Comparison of ENCODE assay signal across 21 mouse cellular contexts in genomic region chr7:79831145-79831544, GRCm38 (mm10). TPM values are rescaled to one million over a fixed set of nuclear protein-coding genes. Genes with fewer than 3 reads are reported as not detected.
A peak's percentile ranks its signal among the peaks of the same experiment; 100 is the strongest.
DNase-seq lines count a peak whose midpoint lies in the region; ATAC-seq and TF ChIP-seq lines count a peak whose summit lies in the region.
"Had no signal": no experiment of that assay in that cellular context is flagged by ENCODE, and none has a peak within 500 bp of the region (broad histone marks: within the 10 kb centered on the region; RNA-seq: fewer than 3 reads in every experiment).

No protein-coding gene starts in this region.

- no peak overlapping the region for H3K4me2 ChIP-seq in heart, embryonic 13.5 days
- H3K4me2 ChIP-seq in lung, embryonic 16.5 days (ENCODE audit: low read depth, low read length): no peak overlapping the region
- H3K4me2 ChIP-seq in stomach, postnatal 0 days (replicated peaks; ENCODE audit: low read depth): no peak overlapping the region
- H3K4me2 ChIP-seq in midbrain, embryonic 14.5 days (ENCODE audit: low read length): no peak overlapping the region
- H3K4me2 ChIP-seq: embryonic facial prominence, embryonic 12.5 days; forebrain, embryonic 12.5 days; hindbrain, embryonic 12.5 days; liver, embryonic 12.5 days had no signal

- peaks cover 9% of the 10 kb centered on the region for H3K36me3 ChIP-seq in heart, embryonic 13.5 days
- no peaks in the 10 kb centered on the region for H3K36me3 ChIP-seq in lung, embryonic 16.5 days (ENCODE audit: control insufficient read depth, insufficient read depth, low read length)
- no peaks in the 10 kb centered on the region for H3K36me3 ChIP-seq in stomach, postnatal 0 days (ENCODE audit: control insufficient read depth, insufficient read depth, low read length)
- no peaks in the 10 kb centered on the region for H3K36me3 ChIP-seq in midbrain, embryonic 14.5 days (ENCODE audit: control insufficient read depth, insufficient read depth, low read length)
- H3K36me3 ChIP-seq: forebrain, embryonic 12.5 days; G1E; hindbrain, embryonic 12.5 days had no signal

- TF ChIP-seq CTCF in lung, adult 2 months (IDR thresholded peaks at IDR 0.05; ENCODE audit: insufficient read depth, low read length): no peak
- TF ChIP-seq CTCF in stomach, postnatal 0 days (IDR thresholded peaks at IDR 0.05; ENCODE audit: low read depth): no peak

- no peaks in the 10 kb centered on the region for H3K27me3 ChIP-seq in heart, embryonic 13.5 days (replicated peaks)
- H3K27me3 ChIP-seq in lung, embryonic 16.5 days (ENCODE audit: control insufficient read depth, insufficient read depth, low read depth, low read length): no peaks in the 10 kb centered on the region
- H3K27me3 ChIP-seq in stomach, postnatal 0 days (ENCODE audit: control insufficient read depth, insufficient read depth, low read length): no peaks in the 10 kb centered on the region
- no peaks in the 10 kb centered on the region for H3K27me3 ChIP-seq in midbrain, embryonic 14.5 days (ENCODE audit: control insufficient read depth, insufficient read depth, low read length)
- H3K27me3 ChIP-seq: embryonic facial prominence, embryonic 12.5 days; forebrain, embryonic 12.5 days; hindbrain, embryonic 12.5 days; liver, embryonic 12.5 days had no signal

- ATAC-seq in heart, embryonic 13.5 days (ENCODE audit: extremely low read depth, insufficient number of reproducible peaks, low FRiP score, low TSS enrichment): no peak
- peak; percentile 45; the same call in 1 of the 2 replicates for ATAC-seq in lung, embryonic 16.5 days (ENCODE audit: low read depth)
- ATAC-seq in stomach, postnatal 0 days (ENCODE audit: low FRiP score, low TSS enrichment): no peak
- ATAC-seq in midbrain, embryonic 14.5 days (ENCODE audit: low FRiP score, low TSS enrichment): no peak
- ATAC-seq: intestine, embryonic 16.5 days; liver, embryonic 12.5 days had no signal

- H3K9ac ChIP-seq in heart, embryonic 13.5 days: no peak overlapping the region
- H3K9ac ChIP-seq in lung, embryonic 16.5 days (ENCODE audit: low read length): no peak overlapping the region
- no peak overlapping the region for H3K9ac ChIP-seq in stomach, postnatal 0 days (ENCODE audit: low read length)
- H3K9ac ChIP-seq in midbrain, embryonic 14.5 days (replicated peaks; ENCODE audit: low read length): no peak overlapping the region
- H3K9ac ChIP-seq: embryonic facial prominence, embryonic 12.5 days; forebrain, embryonic 12.5 days; hindbrain, embryonic 12.5 days; liver, embryonic 12.5 days had no signal

- no peak overlapping the region for H3K4me3 ChIP-seq in heart, embryonic 13.5 days
- no peak overlapping the region for H3K4me3 ChIP-seq in lung, adult 2 months (replicated peaks; ENCODE audit: extremely low read depth, low read depth, low read length)
- H3K4me3 ChIP-seq in lung, embryonic 16.5 days (ENCODE audit: low read length): no peak overlapping the region
- H3K4me3 ChIP-seq in stomach, postnatal 0 days (ENCODE audit: low read depth, low read length): no peak overlapping the region
- H3K4me3 ChIP-seq in midbrain, embryonic 14.5 days (replicated peaks; ENCODE audit: low read depth, low read length): no peak overlapping the region
- H3K4me3 ChIP-seq: embryonic facial prominence, embryonic 12.5 days; forebrain, embryonic 12.5 days; hindbrain, embryonic 12.5 days; liver, embryonic 12.5 days had no signal

- DNase-seq in heart, adult 8-10 months (ENCODE audit: low spot score): no peak
- peak; percentile 68 to 82 for DNase-seq in lung, adult 18-20 months
- DNase-seq in lung, adult 2 months: no peak
- DNase-seq in stomach, postnatal 0 days (ENCODE audit: low spot score): peak; percentile 20
- no peak for DNase-seq in urinary bladder, postnatal 14 days (ENCODE audit: low spot score)
- no peak for DNase-seq in midbrain, embryonic 14.5 days
- DNase-seq: adrenal gland, postnatal 10 days; cerebellum, postnatal 10 days; layer of hippocampus, adult 9-11 months; right cerebral cortex, postnatal 14 days had no signal

- WGBS in heart, embryonic 13.5 days: 71% methylated on average over 6 of the region's 6 CpGs
- WGBS in lung, adult 2 months: 50% methylated on average over 6 of the region's 6 CpGs
- 51% methylated on average over 6 of the region's 6 CpGs for WGBS in lung, embryonic 16.5 days
- WGBS in stomach, postnatal 0 days: 46% methylated on average over 6 of the region's 6 CpGs
- 81% methylated on average over 6 of the region's 6 CpGs for WGBS in midbrain, embryonic 14.5 days

- H3K27ac ChIP-seq in heart, embryonic 13.5 days (replicated peaks): peak overlapping the region; percentile 58
- peak overlapping the region; percentile 55 for H3K27ac ChIP-seq in lung, embryonic 16.5 days (ENCODE audit: low read length)
- H3K27ac ChIP-seq in stomach, postnatal 0 days (replicated peaks): peak overlapping the region; percentile 70
- H3K27ac ChIP-seq in midbrain, embryonic 14.5 days (replicated peaks; ENCODE audit: low read depth, low read length): no peak overlapping the region
- H3K27ac ChIP-seq: embryonic facial prominence, embryonic 12.5 days; forebrain, embryonic 12.5 days; hindbrain, embryonic 12.5 days; liver, embryonic 12.5 days had no signal

- no peak for TF ChIP-seq EP300 in stomach, postnatal 0 days (optimal IDR thresholded peaks at IDR 0.05)

- no peaks in the 10 kb centered on the region for H3K9me3 ChIP-seq in heart, embryonic 13.5 days
- no peaks in the 10 kb centered on the region for H3K9me3 ChIP-seq in lung, embryonic 16.5 days (ENCODE audit: control insufficient read depth, low read length)
- H3K9me3 ChIP-seq in stomach, postnatal 0 days (ENCODE audit: control insufficient read depth, low read length): no peaks in the 10 kb centered on the region
- no peaks in the 10 kb centered on the region for H3K9me3 ChIP-seq in midbrain, embryonic 14.5 days (ENCODE audit: control insufficient read depth, low read length)
- H3K9me3 ChIP-seq: embryonic facial prominence, embryonic 12.5 days; forebrain, embryonic 12.5 days; G1E; hindbrain, embryonic 12.5 days; liver, embryonic 12.5 days had no signal

- H3K4me1 ChIP-seq in heart, embryonic 13.5 days: no peaks in the 10 kb centered on the region
- H3K4me1 ChIP-seq in lung, adult 2 months (ENCODE audit: control insufficient read depth, insufficient read depth, low read length): peaks cover 6% of the 10 kb centered on the region
- peaks cover 7% of the 10 kb centered on the region for H3K4me1 ChIP-seq in lung, embryonic 16.5 days (replicated peaks; ENCODE audit: control insufficient read depth, insufficient read depth, low read length)
- H3K4me1 ChIP-seq in stomach, postnatal 0 days (replicated peaks; ENCODE audit: control insufficient read depth, insufficient read depth): no peaks in the 10 kb centered on the region
- no peaks in the 10 kb centered on the region for H3K4me1 ChIP-seq in midbrain, embryonic 14.5 days (ENCODE audit: control insufficient read depth, insufficient read depth, low read length)
- H3K4me1 ChIP-seq: embryonic facial prominence, embryonic 12.5 days; forebrain, embryonic 12.5 days; hindbrain, embryonic 12.5 days; liver, embryonic 12.5 days had no signal

- TF ChIP-seq POLR2A in lung, adult 2 months (IDR thresholded peaks at IDR 0.05; ENCODE audit: borderline replicate concordance, extremely low read depth, low read depth, low read length): no peak

RNA-seq across cellular contexts. Expression of gene Mesp2, which starts 20.6 kb away (rescaled TPM):
- polyA plus RNA-seq in heart, embryonic 13.5 days (2015; fragmentation: Nextera tagmentation; extraction: Ambion mirVana): 0.21 and 0.41 TPM in 2 replicates
- under 1 TPM in 3 of 4 experiments, not detected in 1; 0.22 to 0.23 (median 0.22) TPM for total RNA-seq in heart, adult 8-10 months (2022)
- polyA plus RNA-seq in lung, adult 2 months (2012; rRNA removed): 7.6 and 8.6 TPM in 2 replicates
- polyA plus RNA-seq in lung, embryonic 16.5 days (2015; fragmentation: Nextera tagmentation; extraction: Ambion mirVana): 0.45 and 0.87 TPM in 2 replicates
- 1.5 and 2.5 TPM in 2 replicates for polyA plus RNA-seq in stomach, postnatal 0 days (2015; fragmentation: Nextera tagmentation; extraction: Ambion mirVana)
- polyA plus RNA-seq in midbrain, embryonic 14.5 days (2014; fragmentation: Nextera tagmentation; extraction: Ambion mirVana): 1.1 and 1.8 TPM in 2 replicates
- total RNA-seq: G1E; gastrocnemius, adult 18-20 months; neutrophil, adult 5-6 weeks had no signal
- polyA plus RNA-seq: G1E had no signal

RNA-seq across cellular contexts. Expression of gene Anpep, which starts 29.7 kb away (rescaled TPM):
- 7.3 and 7.9 TPM in 2 replicates for polyA plus RNA-seq in heart, embryonic 13.5 days (2015; fragmentation: Nextera tagmentation; extraction: Ambion mirVana)
- total RNA-seq in heart, adult 8-10 months (2022): 10 to 100 TPM in 3 of 4 experiments, 1 to 10 TPM in 1; 9.2 to 16.4 (median 10.3) TPM
- polyA plus RNA-seq in lung, adult 2 months (2012; rRNA removed): 72.8 and 80.7 TPM in 2 replicates
- 7.4 and 9.7 TPM in 2 replicates for polyA plus RNA-seq in lung, embryonic 16.5 days (2015; fragmentation: Nextera tagmentation; extraction: Ambion mirVana)
- polyA plus RNA-seq in stomach, postnatal 0 days (2015; fragmentation: Nextera tagmentation; extraction: Ambion mirVana): 31.4 and 36.8 TPM in 2 replicates
- polyA plus RNA-seq in midbrain, embryonic 14.5 days (2014; fragmentation: Nextera tagmentation; extraction: Ambion mirVana): 2.1 and 4.1 TPM in 2 replicates
- total RNA-seq: megakaryocyte-erythroid progenitor cell, adult 5-6 weeks; neutrophil, adult 5-6 weeks had no signal
- polyA plus RNA-seq: G1E had no signal

RNA-seq across cellular contexts. Expression of gene Mesp1, which starts 37.6 kb away (rescaled TPM):
- 0.15 TPM in 1 of 2 replicates, not detected in the other for polyA plus RNA-seq in heart, embryonic 13.5 days (2015; fragmentation: Nextera tagmentation; extraction: Ambion mirVana)
- not detected for total RNA-seq in heart, adult 8-10 months (2022)
- 18.8 and 27.6 TPM in 2 replicates for polyA plus RNA-seq in lung, adult 2 months (2012; rRNA removed)
- 0.21 TPM in 1 of 2 replicates, not detected in the other for polyA plus RNA-seq in lung, embryonic 16.5 days (2015; fragmentation: Nextera tagmentation; extraction: Ambion mirVana)
- not detected in 2 replicates for polyA plus RNA-seq in stomach, postnatal 0 days (2015; fragmentation: Nextera tagmentation; extraction: Ambion mirVana)
- polyA plus RNA-seq in midbrain, embryonic 14.5 days (2014; fragmentation: Nextera tagmentation; extraction: Ambion mirVana): 0.23 and 0.33 TPM in 2 replicates
- total RNA-seq: adrenal gland, postnatal 10 days; G1E; gastrocnemius, adult 18-20 months; megakaryocyte-erythroid progenitor cell, adult 5-6 weeks; neutrophil, adult 5-6 weeks had no signal
- polyA plus RNA-seq: embryonic facial prominence, embryonic 12.5 days; forebrain, embryonic 12.5 days; G1E; intestine, embryonic 16.5 days; liver, embryonic 12.5 days had no signal

Comparison
In these comparisons a context has a peak if more than half of its experiments do, and no peak if none do; other contexts are left out.
1. DNase-seq: peak in lung, adult 18-20 months (2 of 2) and stomach, postnatal 0 days (single experiment); none in heart, adult 8-10 months (single experiment), lung, adult 2 months (single experiment), urinary bladder, postnatal 14 days (single experiment) and midbrain, embryonic 14.5 days (single experiment).
2. RNA of gene Mesp1, which starts 37.6 kb away (polyA plus RNA-seq): 18.8 to 27.6 TPM in lung, adult 2 months; 0.23 to 0.33 TPM in midbrain, embryonic 14.5 days, 0.15 TPM in heart, embryonic 13.5 days, 0.21 TPM in lung, embryonic 16.5 days and not detected in stomach, postnatal 0 days; every median in the first group is over 10 times any median in the second.